Mouse (Mus musculus) megakaryocyte, embryonic 14.5 days (primary cell): Measurements from ENCODE around the gene Plxna1. TPM values are rescaled to one million over a fixed set of nuclear protein-coding genes. Genes with fewer than 3 reads are reported as not detected.

ENCODE experiments used
- H3K27me3 ChIP-seq: replicated peaks from 2 replicates; pipeline ENCODE3; 2012; ENCODE audit warnings: inconsistent platforms
- H3K36me3 ChIP-seq: replicated peaks from 2 replicates; pipeline ENCODE3; 2012; ENCODE audit warnings: low read length, inconsistent platforms, mixed read lengths
- H3K4me1 ChIP-seq: 2 replicates; pipeline ENCODE4 v1.6.1; 2012; ENCODE audit warnings: inconsistent platforms
- H3K4me3 ChIP-seq: replicated peaks from 2 replicates; pipeline ENCODE3; 2012; ENCODE audit warnings: moderate library complexity, mild to moderate bottlenecking, inconsistent platforms
- H3K9me3 ChIP-seq: 2 replicates; pipeline ENCODE4 v1.6.1; 2012; ENCODE audit warnings: inconsistent platforms
- FLI1 ChIP-seq: IDR thresholded peaks from 2 replicates; pipeline ENCODE4 v1.6.1; 2012; ENCODE audit warnings: low read length, inconsistent platforms, mixed read lengths
- GATA1 ChIP-seq: IDR thresholded peaks from 3 replicates; pipeline ENCODE4 v1.6.1; 2012; ENCODE audit warnings: mixed read lengths, low read length, inconsistent platforms, borderline replicate concordance
- polyA plus RNA-seq: library from polyadenylated mRNA; stranded (reverse); fragments of >175 nt; gene quantifications from 2 replicates; pipeline ENCODE4 v1.2.3, GENCODE M21; 2012; ENCODE audit warnings: low replicate concordance; ENCODE audit not compliant: insufficient read depth

The Plxna1 gene
- polyA plus RNA-seq, 1 experiment, result 2.9 TPM

- TF ChIP-seq FLI1 (no peak), GATA1 (peak; percentile 57; the same call in 1 of the 3 replicates)
- peaks cover 10% of the 10 kb centered on the region for H3K4me1 ChIP-seq
- no peak overlapping the region for H3K4me3 ChIP-seq
- peaks cover 4% of the 10 kb centered on the region; the same call in 1 of the 2 replicates for H3K9me3 ChIP-seq
- H3K27me3 ChIP-seq, result peaks cover 67% of the 10 kb centered on the region
- no peaks in the 10 kb centered on the region for H3K36me3 ChIP-seq
Measured at GRCm38 (mm10) chr6:89308213-89308973, 54.0 kb downstream of the Plxna1 start.

GRCm38 (mm10) chr6:89304375-89305058, 57.9 kb downstream of the Plxna1 start:
- Histone ChIP-seq H3K4me3 (no peak overlapping the region), H3K27me3 (peaks cover 58% of the 10 kb centered on the region), H3K36me3 (no peaks in the 10 kb centered on the region), H3K4me1 (no peaks in the 10 kb centered on the region), H3K9me3 (peaks cover 4% of the 10 kb centered on the region; the same call in 1 of the 2 replicates)
- TF ChIP-seq FLI1, result no peak
- no peak for TF ChIP-seq GATA1

- no peaks in the 10 kb centered on the region for H3K36me3 ChIP-seq
- H3K27me3 ChIP-seq, result peaks cover 59% of the 10 kb centered on the region
- no peak for TF ChIP-seq GATA1
- no peak for TF ChIP-seq FLI1
- H3K4me1 ChIP-seq, result peaks cover 7% of the 10 kb centered on the region
- no peak overlapping the region for H3K4me3 ChIP-seq
- no peaks in the 10 kb centered on the region for H3K9me3 ChIP-seq
Measured at GRCm38 (mm10) chr6:89299818-89300217, 62.6 kb downstream of the Plxna1 start.

GRCm38 (mm10) chr6:89296909-89297695, 65.3 kb downstream of the Plxna1 start:
- no peaks in the 10 kb centered on the region for H3K9me3 ChIP-seq
- TF ChIP-seq GATA1 (no peak), FLI1 (no peak)

GRCm38 (mm10) chr6:89296001-89296709, 66.3 kb downstream of the Plxna1 start:
- H3K36me3 ChIP-seq, result no peaks in the 10 kb centered on the region
- H3K9me3 ChIP-seq, result no peaks in the 10 kb centered on the region
- TF ChIP-seq FLI1 (no peak), GATA1 (no peak)
- peaks cover 72% of the 10 kb centered on the region for H3K27me3 ChIP-seq
- H3K4me3 ChIP-seq, result peak overlapping the region; percentile 7
- H3K4me1 ChIP-seq, result peaks cover 7% of the 10 kb centered on the region

More at GRCm38 (mm10) chr6:89296909-89297695, 65.3 kb downstream of the Plxna1 start:
- Histone ChIP-seq H3K36me3 (no peaks in the 10 kb centered on the region), H3K4me3 (no peak overlapping the region), H3K27me3 (peaks cover 65% of the 10 kb centered on the region), H3K4me1 (peaks cover 7% of the 10 kb centered on the region)

- TF ChIP-seq GATA1, result no peak
- TF ChIP-seq FLI1, result no peak
- Histone ChIP-seq H3K27me3 (peaks cover 62% of the 10 kb centered on the region), H3K4me3 (peak overlapping the region; percentile 19), H3K4me1 (peaks cover 7% of the 10 kb centered on the region), H3K9me3 (peaks cover under 1% of the 10 kb centered on the region), H3K36me3 (no peaks in the 10 kb centered on the region)
Measured at GRCm38 (mm10) chr6:89294621-89295020, 67.8 kb downstream of the Plxna1 start.

GRCm38 (mm10) chr6:89291494-89291893, 70.9 kb downstream of the Plxna1 start:
- peaks cover 50% of the 10 kb centered on the region for H3K27me3 ChIP-seq
- peaks cover 3% of the 10 kb centered on the region for H3K4me1 ChIP-seq
- H3K4me3 ChIP-seq, result no peak overlapping the region
- no peaks in the 10 kb centered on the region for H3K36me3 ChIP-seq
- peaks cover 6% of the 10 kb centered on the region for H3K9me3 ChIP-seq
- TF ChIP-seq FLI1 (no peak), GATA1 (no peak)

GRCm38 (mm10) chr6:89288156-89288555, 74.3 kb downstream of the Plxna1 start:
- TF ChIP-seq FLI1, result no peak
- TF ChIP-seq GATA1, result no peak
- no peak overlapping the region for H3K4me3 ChIP-seq
- H3K36me3 ChIP-seq, result no peaks in the 10 kb centered on the region
- H3K27me3 ChIP-seq, result peaks cover 49% of the 10 kb centered on the region
- no peaks in the 10 kb centered on the region; the same call in 1 of the 2 replicates for H3K4me1 ChIP-seq
- peaks cover 12% of the 10 kb centered on the region for H3K9me3 ChIP-seq

GRCm38 (mm10) chr6:89286700-89287428, 75.6 kb downstream of the Plxna1 start:
- Histone ChIP-seq H3K4me1 (no peaks in the 10 kb centered on the region; the same call in 1 of the 2 replicates), H3K4me3 (no peak overlapping the region), H3K36me3 (no peaks in the 10 kb centered on the region), H3K27me3 (peaks cover 42% of the 10 kb centered on the region), H3K9me3 (peaks cover 18% of the 10 kb centered on the region)
- TF ChIP-seq FLI1, result no peak
- no peak for TF ChIP-seq GATA1
